11 mouse cellular contexts compared by ENCODE assay signal in genomic region chr4:24556116-24556820, GRCm38 (mm10).
DNase-seq lines count a peak whose midpoint lies in the region; ATAC-seq and TF ChIP-seq lines count a peak whose summit lies in the region.
"Had no signal": no experiment of that assay in that cellular context is flagged by ENCODE, and none has a peak within 500 bp of the region (broad histone marks: within the 10 kb centered on the region; RNA-seq: fewer than 3 reads in every experiment).

No protein-coding gene starts in this region.

- 0 out of 2 replicates have a peak, but pooled peaks have one; percentile 18 for ATAC-seq in heart, embryonic 16.5 days (replicated peaks; ENCODE audit: extremely low read depth, insufficient read depth, low FRiP score)
- peak; percentile 90 for ATAC-seq in midbrain, embryonic 15.5 days (replicated peaks)
- ATAC-seq: lung, postnatal 0 days had no signal

- no peaks in the 10 kb centered on the region for H3K36me3 ChIP-seq in heart, embryonic 16.5 days (ENCODE audit: control insufficient read depth, insufficient read depth)
- peaks cover 4 to 25% of the 10 kb centered on the region in 2 experiments for H3K36me3 ChIP-seq in MEL (ENCODE audit: control insufficient read depth in 1 of 2, insufficient read depth in 2 of 2, low read length in 2 of 2)
- H3K36me3 ChIP-seq in midbrain, embryonic 15.5 days (replicated peaks), result no peaks in the 10 kb centered on the region
- no peaks in the 10 kb centered on the region for H3K36me3 ChIP-seq in thymus, adult 2 months (ENCODE audit: control insufficient read depth, insufficient read depth, low read length)
- H3K36me3 ChIP-seq: neural tube, embryonic 12.5 days had no signal

- H3K4me3 ChIP-seq in heart, embryonic 16.5 days (ENCODE audit: low read length), result no peak overlapping the region
- peak overlapping the region; percentile 22 to 25 for H3K4me3 ChIP-seq in MEL (ENCODE audit: control insufficient read depth in 1 of 2, insufficient read depth in 1 of 2, low read depth in 2 of 2, low read length in 2 of 2)
- H3K4me3 ChIP-seq in midbrain, embryonic 15.5 days, result no peak overlapping the region
- no peak overlapping the region for H3K4me3 ChIP-seq in thymus, adult 2 months (ENCODE audit: control insufficient read depth, insufficient read depth, low read length)
- H3K4me3 ChIP-seq: neural tube, embryonic 12.5 days had no signal

- H3K4me2 ChIP-seq in heart, embryonic 16.5 days (ENCODE audit: low read depth, low read length), result no peak overlapping the region
- no peak overlapping the region for H3K4me2 ChIP-seq in midbrain, embryonic 15.5 days
- H3K4me2 ChIP-seq: neural tube, embryonic 12.5 days had no signal

- TF ChIP-seq EP300 in MEL (IDR thresholded peaks at IDR 0.05; ENCODE audit: low read depth in 1 of 2, low read length in 2 of 2), result peak in 1 of 2 experiments; percentile 42; a peak in 2 of 4 replicates

- H3K9me3 ChIP-seq in heart, embryonic 16.5 days (replicated peaks; ENCODE audit: control insufficient read depth, low read length), result no peaks in the 10 kb centered on the region
- H3K9me3 ChIP-seq in MEL (replicated peaks; ENCODE audit: insufficient read depth, low read length), result no peaks in the 10 kb centered on the region
- H3K9me3 ChIP-seq in midbrain, embryonic 15.5 days, result no peaks in the 10 kb centered on the region
- H3K9me3 ChIP-seq: neural tube, embryonic 12.5 days had no signal

- TF ChIP-seq POLR2A in MEL (IDR thresholded peaks at IDR 0.05; ENCODE audit: control insufficient read depth in 1 of 2, insufficient read depth in 1 of 2, low read depth in 1 of 2, low read length in 2 of 2, poor library complexity in 1 of 2), result no peak
- no peak for TF ChIP-seq POLR2A in thymus, adult 2 months (IDR thresholded peaks at IDR 0.05; ENCODE audit: control insufficient read depth, extremely low read depth, insufficient read depth, low read length, poor library complexity)

- peaks cover 19% of the 10 kb centered on the region for H3K79me2 ChIP-seq in MEL (ENCODE audit: control insufficient read depth, insufficient read depth, low read length, poor library complexity)

- no peak overlapping the region for H3K27ac ChIP-seq in heart, embryonic 16.5 days (ENCODE audit: low read length)
- peak overlapping the region; percentile 36 for H3K27ac ChIP-seq in MEL (ENCODE audit: control insufficient read depth, low read depth, low read length)
- H3K27ac ChIP-seq in midbrain, embryonic 15.5 days, result peak overlapping the region; percentile 57; the same call in 1 of the 2 replicates
- H3K27ac ChIP-seq in thymus, adult 2 months (ENCODE audit: control insufficient read depth, insufficient read depth, low read length), result no peak overlapping the region
- H3K27ac ChIP-seq: neural tube, embryonic 12.5 days had no signal

- DNase-seq in heart, postnatal 36 days, result no peak
- DNase-seq in MEL (ENCODE audit: low read depth, low spot score), result peak; percentile 80
- peak; percentile 30 for DNase-seq in gonadal fat pad, adult 2 months (ENCODE audit: low read depth)
- no peak for DNase-seq in frontal cortex, postnatal 10 days (ENCODE audit: low spot score in 2 of 2)
- DNase-seq in layer of hippocampus, adult 11-12 months (ENCODE audit: low spot score), result no peak
- DNase-seq in thymus, adult 2 months, result no peak
- DNase-seq: adrenal gland, postnatal 36 days had no signal

- no peak for TF ChIP-seq RAD21 in MEL (IDR thresholded peaks at IDR 0.05; ENCODE audit: low read depth, low read length)

- 39% methylated on average over 6 of the region's 6 CpGs for WGBS in heart, embryonic 16.5 days
- 25% methylated on average over 6 of the region's 6 CpGs for WGBS in midbrain, embryonic 15.5 days
- WGBS in thymus, adult 2 months, result 17% methylated on average over 6 of the region's 6 CpGs

- intact Hi-C loops in heart, postnatal 36 days (cut with DNase I), result no loop called here

- no peak for TF ChIP-seq CTCF in MEL (IDR thresholded peaks at IDR 0.05 in 2 of 3, conservative IDR thresholded peaks at IDR 0.05 in 1 of 3; ENCODE audit: control insufficient read depth in 1 of 3, insufficient read depth in 1 of 3, low read depth in 2 of 3, low read length in 3 of 3, poor library complexity in 1 of 3, severe bottlenecking in 1 of 3)
- no peak for TF ChIP-seq CTCF in thymus, adult 2 months (IDR thresholded peaks at IDR 0.05; ENCODE audit: borderline replicate concordance, control insufficient read depth, extremely low read depth, insufficient read depth, low read length, poor library complexity)

- no peak overlapping the region for H3K9ac ChIP-seq in heart, embryonic 16.5 days (ENCODE audit: low read length)
- peak overlapping the region; percentile 32 for H3K9ac ChIP-seq in MEL (ENCODE audit: control insufficient read depth, low read depth, low read length, poor library complexity, severe bottlenecking)
- H3K9ac ChIP-seq in midbrain, embryonic 15.5 days, result no peak overlapping the region
- H3K9ac ChIP-seq: neural tube, embryonic 12.5 days had no signal

- H3K4me1 ChIP-seq in heart, embryonic 16.5 days (ENCODE audit: control insufficient read depth, insufficient read depth, low read length), result 0 out of 2 replicates have a peak, but pooled peaks cover 3% of the 10 kb centered on the region
- peaks cover 12 to 20% of the 10 kb centered on the region in 2 experiments; a peak in 3 of 4 replicates for H3K4me1 ChIP-seq in MEL (ENCODE audit: control insufficient read depth in 1 of 2, insufficient read depth in 2 of 2, low read length in 2 of 2)
- peaks cover 4% of the 10 kb centered on the region; the same call in 1 of the 2 replicates for H3K4me1 ChIP-seq in midbrain, embryonic 15.5 days
- no peaks in the 10 kb centered on the region for H3K4me1 ChIP-seq in thymus, adult 2 months (replicated peaks; ENCODE audit: control insufficient read depth, insufficient read depth, low read length)
- H3K4me1 ChIP-seq: neural tube, embryonic 12.5 days had no signal

- H3K27me3 ChIP-seq in heart, embryonic 16.5 days (ENCODE audit: control insufficient read depth, insufficient read depth, low read length), result no peaks in the 10 kb centered on the region
- H3K27me3 ChIP-seq in MEL (ENCODE audit: control insufficient read depth in 1 of 2, insufficient read depth in 2 of 2, low read length in 2 of 2), result no peaks in the 10 kb centered on the region
- no peaks in the 10 kb centered on the region for H3K27me3 ChIP-seq in midbrain, embryonic 15.5 days (replicated peaks)
- no peaks in the 10 kb centered on the region for H3K27me3 ChIP-seq in thymus, adult 2 months (ENCODE audit: control insufficient read depth, insufficient read depth, low read length)
- H3K27me3 ChIP-seq: neural tube, embryonic 12.5 days had no signal

TF ChIP-seq in MEL, 35 proteins besides CTCF, POLR2A, EP300 and RAD21 (continues in another document):
- TF ChIP-seq UBTF (IDR thresholded peaks at IDR 0.05; ENCODE audit: borderline replicate concordance, insufficient read depth, low read depth, low read length) (no peak), SMC3 (IDR thresholded peaks at IDR 0.05; ENCODE audit: low read depth, low read length) (no peak), TCF12 (IDR thresholded peaks at IDR 0.05; ENCODE audit: low read depth, low read length) (no peak), USF1 (IDR thresholded peaks at IDR 0.05; ENCODE audit: low read depth, low read length) (no peak), MAFK (IDR thresholded peaks at IDR 0.05; ENCODE audit: borderline replicate concordance, low read depth, low read length) (no peak), GATA1 (IDR thresholded peaks at IDR 0.05; ENCODE audit: low read depth, low read length) (peak; percentile 28; the same call in 1 of the 2 replicates), CHD1 (IDR thresholded peaks at IDR 0.05; ENCODE audit: low read depth, low read length) (no peak), HCFC1 (IDR thresholded peaks at IDR 0.05; ENCODE audit: low read depth, low read length) (no peak), ETS1 (IDR thresholded peaks at IDR 0.05; ENCODE audit: low read depth, low read length) (peak; percentile 43; the same call in 1 of the 2 replicates), BHLHE40 (IDR thresholded peaks at IDR 0.05; ENCODE audit: borderline replicate concordance, low read depth, low read length) (no peak), ZKSCAN1 (IDR thresholded peaks at IDR 0.05; ENCODE audit: low read depth, low read length) (0 out of 2 replicates have a peak, but pooled peaks have one; percentile 29), NELFE (IDR thresholded peaks at IDR 0.05; ENCODE audit: low read depth, low read length) (no peak), TAL1 (IDR thresholded peaks at IDR 0.05; ENCODE audit: low read length) (no peak), USF2 (IDR thresholded peaks at IDR 0.05; ENCODE audit: borderline replicate concordance in 1 of 2, insufficient read depth in 1 of 2, low read depth in 1 of 2, low read length in 2 of 2) (no peak), RCOR1 (IDR thresholded peaks at IDR 0.05; ENCODE audit: low read depth, low read length) (no peak), E2F4 (IDR thresholded peaks at IDR 0.05; ENCODE audit: borderline replicate concordance, low read depth, low read length) (no peak), GABPA (IDR thresholded peaks at IDR 0.05; ENCODE audit: low read depth, low read length) (no peak), ELF1 (IDR thresholded peaks at IDR 0.05; ENCODE audit: low read depth, low read length) (no peak), ZMIZ1 (IDR thresholded peaks at IDR 0.05; ENCODE audit: low read depth, low read length) (no peak), KAT2A (conservative IDR thresholded peaks at IDR 0.05; ENCODE audit: low read depth, low read length) (no peak), MYB (IDR thresholded peaks at IDR 0.05; ENCODE audit: low read depth, low read length) (no peak), MAX (IDR thresholded peaks at IDR 0.05; ENCODE audit: low read length) (no peak), MAZ (IDR thresholded peaks at IDR 0.05; ENCODE audit: low read depth, low read length) (no peak), SIN3A (IDR thresholded peaks at IDR 0.05; ENCODE audit: low read length) (peak; percentile 21; the same call in 1 of the 2 replicates), POLR2AphosphoS5 (IDR thresholded peaks at IDR 0.05; ENCODE audit: borderline replicate concordance, low read depth, low read length) (no peak), MYC (IDR thresholded peaks at IDR 0.05; ENCODE audit: low read depth, low read length) (no peak), MXI1 (IDR thresholded peaks at IDR 0.05; ENCODE audit: low read depth, low read length) (peak; percentile 32; the same call in 1 of the 2 replicates), TBP (IDR thresholded peaks at IDR 0.05; ENCODE audit: low read depth, low read length) (no peak), ZNF384 (IDR thresholded peaks at IDR 0.05; ENCODE audit: low read depth, low read length) (peak; percentile 97), CHD2 (IDR thresholded peaks at IDR 0.05; ENCODE audit: low read length) (no peak), MEF2A (IDR thresholded peaks at IDR 0.05; ENCODE audit: extremely low read depth, insufficient replicate concordance, low read depth, low read length, poor library complexity, severe bottlenecking) (no peak), NRF1 (IDR thresholded peaks at IDR 0.05; ENCODE audit: insufficient read depth, low read depth, low read length, poor library complexity, severe bottlenecking) (no peak)

Comparison
In these comparisons a context has a peak if more than half of its experiments do, and no peak if none do; other contexts are left out.
1. H3K27ac ChIP-seq: peak in MEL (single experiment) and midbrain, embryonic 15.5 days (single experiment); none in heart, embryonic 16.5 days (single experiment) and thymus, adult 2 months (single experiment).
2. H3K4me3 ChIP-seq: peak in MEL (2 of 2); none in heart, embryonic 16.5 days (single experiment), midbrain, embryonic 15.5 days (single experiment) and thymus, adult 2 months (single experiment).
3. DNase-seq: peak in MEL (single experiment) and gonadal fat pad, adult 2 months (single experiment); none in heart, postnatal 36 days (0 of 2), frontal cortex, postnatal 10 days (0 of 2), layer of hippocampus, adult 11-12 months (single experiment) and thymus, adult 2 months (single experiment).